Mouse (Mus musculus): ENCODE data around the gene Tm7sf3.

Tm7sf3 gene

GRCm38 (mm10) chr6:146660591-146660990 lies 18.0 kb upstream of the Tm7sf3 start:
- DNase-seq (ENCODE audit: low read depth, low spot score) = peak; percentile 62

- DNase-seq (ENCODE audit: low read depth, low spot score) = no peak
Observed at GRCm38 (mm10) chr6:146653197-146653596, 10.6 kb upstream of the Tm7sf3 start.

GRCm38 (mm10) chr6:146651431-146651830 lies 8.8 kb upstream of the Tm7sf3 start:
- DNase-seq (ENCODE audit: low read depth, low spot score) = no peak

- no peak for DNase-seq (ENCODE audit: low read depth, low spot score)
Observed at GRCm38 (mm10) chr6:146650013-146650412, 7.4 kb upstream of the Tm7sf3 start.

GRCm38 (mm10) chr6:146643184-146643570 lies 553 bp upstream of the Tm7sf3 start:
- DNase-seq (ENCODE audit: low read depth, low spot score) = no peak

GRCm38 (mm10) chr6:146641621-146642210 lies 908 bp downstream of the Tm7sf3 start:
- no peak for DNase-seq (ENCODE audit: low read depth, low spot score)

- DNase-seq (ENCODE audit: low read depth, low spot score) = no peak
Observed at GRCm38 (mm10) chr6:146640991-146641390, 1.6 kb downstream of the Tm7sf3 start.

GRCm38 (mm10) chr6:146640068-146640965 lies 2.3 kb downstream of the Tm7sf3 start:
- DNase-seq (ENCODE audit: low read depth, low spot score) = peak; percentile 26

GRCm38 (mm10) chr6:146636482-146636881 lies 6.1 kb downstream of the Tm7sf3 start:
- DNase-seq (ENCODE audit: low read depth, low spot score) = no peak

GRCm38 (mm10) chr6:146634759-146635606 lies 7.6 kb downstream of the Tm7sf3 start:
- DNase-seq (ENCODE audit: low read depth, low spot score) = no peak

- peak; percentile 87 for DNase-seq (ENCODE audit: low read depth, low spot score)
Observed at GRCm38 (mm10) chr6:146634015-146634722, 8.5 kb downstream of the Tm7sf3 start.

- DNase-seq (ENCODE audit: low read depth, low spot score) = no peak
Observed at GRCm38 (mm10) chr6:146633629-146634014, 9.0 kb downstream of the Tm7sf3 start.

- no peak for DNase-seq (ENCODE audit: low read depth, low spot score)
Observed at GRCm38 (mm10) chr6:146633097-146633496, 9.5 kb downstream of the Tm7sf3 start.

- DNase-seq (ENCODE audit: low read depth, low spot score) = no peak
Observed at GRCm38 (mm10) chr6:146632403-146632802, 10.2 kb downstream of the Tm7sf3 start.

- DNase-seq (ENCODE audit: low read depth, low spot score) = no peak
Observed at GRCm38 (mm10) chr6:146631847-146632246, 10.8 kb downstream of the Tm7sf3 start.

- no peak for DNase-seq (ENCODE audit: low read depth, low spot score)
Observed at GRCm38 (mm10) chr6:146630961-146631360, 11.7 kb downstream of the Tm7sf3 start.

GRCm38 (mm10) chr6:146629781-146630756 lies 12.6 kb downstream of the Tm7sf3 start:
- DNase-seq (ENCODE audit: low read depth, low spot score) = no peak

GRCm38 (mm10) chr6:146628123-146628522 lies 14.5 kb downstream of the Tm7sf3 start:
- DNase-seq (ENCODE audit: low read depth, low spot score) = no peak

- DNase-seq (ENCODE audit: low read depth, low spot score) = no peak
Observed at GRCm38 (mm10) chr6:146616670-146617069, 26.0 kb downstream of the Tm7sf3 start.

GRCm38 (mm10) chr6:146615891-146616290 lies 26.7 kb downstream of the Tm7sf3 start:
- DNase-seq (ENCODE audit: low read depth, low spot score) = no peak

All from A20 (cell line).